Mouse (Mus musculus) heart, embryonic 14.5 days (tissue): ENCODE data around the gene Sult4a1. TPM values are rescaled to one million over a fixed set of nuclear protein-coding genes. Genes with fewer than 3 reads are reported as not detected.

Experiments used
- ATAC-seq: fragments of 200-750 bp; cut with Nextera tagmentation; 2 replicates; pipeline ENCODE4 v1.8.0; 2017; ENCODE audit warnings: low read depth, moderate TSS enrichment; ENCODE audit not compliant: insufficient number of reproducible peaks, insufficient read depth, low FRiP score
- H3K27ac ChIP-seq, 2 experiments: fragments of 200-500 bp in 1 of 2; fragments of 300-500 bp in 1 of 2; sonication (generic) in 1 of 2; replicated peaks in 1 of 2; 2 replicates each; pipeline ENCODE4 v1.5.1; 2012 to 2014; ENCODE audit warnings: low read depth in 2 of 2, low read length in 2 of 2, control low read depth in 1 of 2, mild to moderate bottlenecking in 1 of 2, mixed read lengths in 1 of 2; ENCODE audit not compliant: control insufficient read depth in 1 of 2, insufficient read depth in 1 of 2
- H3K27me3 ChIP-seq: fragments of 300-500 bp; sonication (generic); 2 replicates; pipeline ENCODE4 v1.6.1; 2014; ENCODE audit warnings: mild to moderate bottlenecking, low read length, control low read depth; ENCODE audit not compliant: control insufficient read depth, insufficient read depth
- H3K36me3 ChIP-seq: fragments of 300-500 bp; sonication (generic); 2 replicates; pipeline ENCODE4 v1.6.1; 2014; ENCODE audit warnings: mild to moderate bottlenecking, control low read depth, low read length, mixed read lengths; ENCODE audit not compliant: control insufficient read depth, insufficient read depth
- H3K4me1 ChIP-seq, 2 experiments: fragments of 200-500 bp in 1 of 2; fragments of 300-500 bp in 1 of 2; sonication (generic) in 1 of 2; 2 replicates each; pipeline ENCODE4 v1.6.1; 2012 to 2014; ENCODE audit warnings: low read length in 2 of 2, control low read depth in 1 of 2, mixed read lengths in 1 of 2; ENCODE audit not compliant: control insufficient read depth in 2 of 2, insufficient read depth in 2 of 2
- H3K4me2 ChIP-seq: fragments of 300-500 bp; sonication (generic); 2 replicates; pipeline ENCODE4 v1.6.1; 2014; ENCODE audit warnings: mild to moderate bottlenecking, low read length
- H3K4me3 ChIP-seq, 2 experiments: fragments of 200-500 bp in 1 of 2; fragments of 300-500 bp in 1 of 2; sonication (generic) in 1 of 2; 2 replicates each; pipeline ENCODE4 v1.5.1; 2012 to 2014; ENCODE audit warnings: low read length in 2 of 2, mild to moderate bottlenecking in 2 of 2, control low read depth in 1 of 2, low read depth in 1 of 2, moderate library complexity in 1 of 2; ENCODE audit not compliant: control insufficient read depth in 1 of 2, insufficient read depth in 1 of 2
- H3K9ac ChIP-seq: fragments of 300-500 bp; sonication (generic); 2 replicates; pipeline ENCODE4 v1.6.1; 2014; ENCODE audit warnings: mild to moderate bottlenecking, low read length
- H3K9me3 ChIP-seq: fragments of 300-500 bp; sonication (generic); 2 replicates; pipeline ENCODE4 v1.6.1; 2016; ENCODE audit warnings: low read length, control low read depth; ENCODE audit not compliant: control insufficient read depth
- WGBS: fragments of 180-500 bp; shearing (Covaris S2); extraction: QIAGEN DNeasy Blood & Tissue Kit; methylation state at CpG from one replicate; pipeline ENCODE4 v1.1.7; 2014; 5-methylcytosine and 5-hydroxymethylcytosine counted together
- polyA plus RNA-seq: library from polyadenylated mRNA; unstranded; fragments of >200 nt; fragmentation: Nextera tagmentation; extraction: Ambion mirVana; gene quantifications from 2 replicates; pipeline ENCODE4 v1.2.1, GENCODE M21; 2014

Sult4a1 gene
- polyA plus RNA-seq, 1 experiment from 2014 or later, result 0.18 TPM

DNA sequence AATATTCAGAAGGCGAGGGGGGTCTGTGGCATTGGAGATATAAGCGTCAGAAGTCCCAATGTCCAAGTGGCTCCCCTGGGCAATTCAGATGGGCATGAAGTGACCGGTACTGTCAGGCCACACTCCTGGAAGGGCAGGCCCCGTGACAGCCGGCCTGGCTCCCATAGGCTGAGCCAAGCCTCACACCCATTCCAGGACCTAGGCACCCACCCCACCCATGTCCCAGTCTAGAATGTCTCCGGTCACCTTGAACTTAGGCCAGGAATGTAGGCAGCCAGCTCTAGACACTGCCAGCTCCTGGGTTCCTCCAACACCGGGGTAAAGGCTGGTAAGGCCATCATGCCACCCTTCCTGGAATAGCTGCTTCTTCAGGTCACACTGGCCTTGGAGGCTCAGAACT lies 26.4 kb upstream of the Sult4a1 start:
- H3K27ac ChIP-seq, result no peak overlapping the region
- H3K4me2 ChIP-seq, result no peak overlapping the region
- no peak overlapping the region for H3K9ac ChIP-seq
- no peaks in the 10 kb centered on the region for H3K36me3 ChIP-seq
- H3K4me1 ChIP-seq, result peaks cover 3 to 5% of the 10 kb centered on the region in 2 experiments; a peak in 3 of 4 replicates
- peaks cover 3% of the 10 kb centered on the region; the same call in 1 of the 2 replicates for H3K27me3 ChIP-seq
- no peak for ATAC-seq
- 91% methylated on average over 7 of the region's 7 CpGs for WGBS
- no peak overlapping the region for H3K4me3 ChIP-seq
- no peaks in the 10 kb centered on the region for H3K9me3 ChIP-seq

- H3K4me3 ChIP-seq, result no peak overlapping the region
- no peak overlapping the region for H3K27ac ChIP-seq
- peaks cover 3 to 5% of the 10 kb centered on the region in 2 experiments; a peak in 3 of 4 replicates for H3K4me1 ChIP-seq
- H3K27me3 ChIP-seq, result peaks cover 3% of the 10 kb centered on the region; the same call in 1 of the 2 replicates
- H3K9me3 ChIP-seq, result no peaks in the 10 kb centered on the region
- no peaks in the 10 kb centered on the region for H3K36me3 ChIP-seq
- ATAC-seq, result peak; percentile 27; the same call in 1 of the 2 replicates
- H3K4me2 ChIP-seq, result peak overlapping the region; percentile 30
- 30% methylated on average over 16 of the region's 16 CpGs for WGBS
- H3K9ac ChIP-seq, result no peak overlapping the region
Measured at GRCm38 (mm10) chr15:84131096-84131786, 25.7 kb upstream of the Sult4a1 start.

DNA sequence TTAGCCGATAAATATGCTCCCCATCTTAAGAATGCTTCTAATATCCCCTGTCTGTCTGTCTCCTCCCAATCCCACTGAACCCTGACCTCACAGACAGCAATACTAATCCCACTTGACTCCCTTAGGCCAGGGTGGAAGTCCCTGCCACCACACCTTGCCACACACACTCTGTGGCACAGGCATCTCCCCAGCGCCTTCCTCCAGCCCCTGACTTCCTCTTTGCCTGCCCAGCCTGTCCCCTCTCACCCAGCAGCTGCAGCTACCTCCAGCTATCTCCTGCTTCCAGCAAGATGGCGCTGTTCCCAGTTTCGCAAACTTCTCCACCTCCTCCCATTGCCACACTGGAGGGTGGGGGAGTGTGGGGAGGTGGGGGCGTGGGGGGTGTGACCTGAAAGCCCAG lies 21.3 kb upstream of the Sult4a1 start:
- peaks cover 11% of the 10 kb centered on the region for H3K27me3 ChIP-seq
- ATAC-seq, result no peak
- no peaks in the 10 kb centered on the region for H3K9me3 ChIP-seq
- no peak overlapping the region for H3K9ac ChIP-seq
- WGBS, result 31% methylated on average over 5 of the region's 5 CpGs
- no peak overlapping the region for H3K27ac ChIP-seq
- no peak overlapping the region for H3K4me3 ChIP-seq
- peaks cover 3 to 5% of the 10 kb centered on the region in 2 experiments; a peak in 3 of 4 replicates for H3K4me1 ChIP-seq
- H3K4me2 ChIP-seq, result no peak overlapping the region
- no peaks in the 10 kb centered on the region for H3K36me3 ChIP-seq

DNA sequence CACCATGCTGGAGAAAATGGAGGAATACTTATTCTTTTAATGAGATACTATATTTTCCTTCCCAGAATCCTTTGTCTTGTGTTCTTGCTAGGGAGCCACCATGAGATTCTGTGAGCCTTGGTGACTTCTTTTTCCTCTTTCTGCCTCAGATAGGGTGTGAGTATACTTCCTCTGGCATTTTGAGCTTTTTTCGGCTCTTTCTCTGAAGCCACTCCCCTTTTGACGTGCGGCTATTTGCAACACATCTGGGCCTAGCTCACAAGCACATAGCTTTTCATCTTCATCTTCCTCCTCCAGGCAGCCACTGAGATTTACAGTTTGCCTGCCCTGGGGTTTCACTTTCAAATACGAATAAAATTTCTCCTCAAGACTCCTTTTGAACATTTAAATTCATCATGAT lies 20.9 kb upstream of the Sult4a1 start:
- H3K27ac ChIP-seq, result no peak overlapping the region
- ATAC-seq, result no peak
- 73% methylated on average over 4 of the region's 4 CpGs for whole genome bisulfite sequencing
- no peaks in the 10 kb centered on the region for H3K9me3 ChIP-seq
- no peak overlapping the region for H3K4me3 ChIP-seq
- H3K36me3 ChIP-seq, result no peaks in the 10 kb centered on the region
- peaks cover 2 to 3% of the 10 kb centered on the region in 2 experiments; a peak in 2 of 4 replicates for H3K4me1 ChIP-seq
- no peak overlapping the region for H3K9ac ChIP-seq
- H3K27me3 ChIP-seq, result peaks cover 11% of the 10 kb centered on the region
- H3K4me2 ChIP-seq, result no peak overlapping the region

GRCm38 (mm10) chr15:84124086-84124485 lies 18.5 kb upstream of the Sult4a1 start:
- H3K27ac ChIP-seq, result no peak overlapping the region
- no peaks in the 10 kb centered on the region for H3K9me3 ChIP-seq
- no peaks in the 10 kb centered on the region for H3K4me1 ChIP-seq
- ATAC-seq, result no peak
- no peak overlapping the region for H3K4me3 ChIP-seq
- H3K27me3 ChIP-seq, result peaks cover 11% of the 10 kb centered on the region
- H3K36me3 ChIP-seq, result no peaks in the 10 kb centered on the region
- H3K9ac ChIP-seq, result no peak overlapping the region
- H3K4me2 ChIP-seq, result no peak overlapping the region
- whole genome bisulfite sequencing, result 53% methylated on average over 7 of the region's 7 CpGs

- H3K27ac ChIP-seq, result no peak within 1 kb of the TSS
- no peaks in the 10 kb centered on the region for H3K36me3 ChIP-seq
- WGBS, result 54% methylated on average over 8 of the region's 8 CpGs
- no peak within 1 kb of the TSS for H3K9ac ChIP-seq
- no peak within 1 kb of the TSS for H3K4me2 ChIP-seq
- no peaks in the 10 kb centered on the region for H3K9me3 ChIP-seq
- no peak for ATAC-seq
- H3K4me3 ChIP-seq, result no peak within 1 kb of the TSS
- no peaks in the 10 kb centered on the region for H3K4me1 ChIP-seq
- peaks cover 8% of the 10 kb centered on the region; the same call in 1 of the 2 replicates for H3K27me3 ChIP-seq
Measured at GRCm38 (mm10) chr15:84123075-84123474, 17.5 kb upstream of the Sult4a1 start, which contains the start of gene Pnpla5. TSS of gene Pnpla5 (minus strand) at chr15:84123175.

- H3K27me3 ChIP-seq, result peaks cover 8% of the 10 kb centered on the region; the same call in 1 of the 2 replicates
- no peak for ATAC-seq
- no peak overlapping the region for H3K9ac ChIP-seq
- H3K27ac ChIP-seq, result no peak overlapping the region
- WGBS, result 64% methylated on average over 7 of the region's 7 CpGs
- H3K4me2 ChIP-seq, result no peak overlapping the region
- no peaks in the 10 kb centered on the region for H3K9me3 ChIP-seq
- no peaks in the 10 kb centered on the region for H3K4me1 ChIP-seq
- H3K36me3 ChIP-seq, result no peaks in the 10 kb centered on the region
- H3K4me3 ChIP-seq, result no peak overlapping the region
Measured at GRCm38 (mm10) chr15:84121036-84121435, 15.5 kb upstream of the Sult4a1 start.
